ENCODE assay signal across 12 mouse cellular contexts in genomic region chr1:164474778-164475511, GRCm38 (mm10). TPM values are rescaled to one million over a fixed set of nuclear protein-coding genes. Genes with fewer than 3 reads are reported as not detected.
DNase-seq lines count a peak whose midpoint lies in the region; ATAC-seq and TF ChIP-seq lines count a peak whose summit lies in the region.
"Had no signal": no experiment of that assay in that cellular context is flagged by ENCODE, and none has a peak within 500 bp of the region (broad histone marks: within the 10 kb centered on the region; RNA-seq: fewer than 3 reads in every experiment).

No protein-coding gene starts in this region.

- H3K4me3 ChIP-seq in lung, embryonic 15.5 days, result no peak overlapping the region
- H3K4me3 ChIP-seq in forebrain, embryonic 14.5 days (ENCODE audit: low read depth, low read length), result no peak overlapping the region
- H3K4me3 ChIP-seq in midbrain, postnatal 0 days (ENCODE audit: low read depth, low read length), result no peak overlapping the region

- no peaks in the 10 kb centered on the region for H3K4me1 ChIP-seq in lung, embryonic 15.5 days
- H3K4me1 ChIP-seq in forebrain, embryonic 14.5 days (ENCODE audit: control insufficient read depth, insufficient read depth, low read length), result no peaks in the 10 kb centered on the region
- 0 out of 2 replicates have a peak, but pooled peaks cover 2% of the 10 kb centered on the region for H3K4me1 ChIP-seq in midbrain, postnatal 0 days (ENCODE audit: insufficient read depth, low read length)

- no peak overlapping the region for H3K4me2 ChIP-seq in lung, embryonic 15.5 days
- H3K4me2 ChIP-seq in forebrain, embryonic 14.5 days (ENCODE audit: low read length), result no peak overlapping the region
- H3K4me2 ChIP-seq in midbrain, postnatal 0 days (ENCODE audit: low read depth, low read length, poor library complexity, severe bottlenecking), result no peak overlapping the region

- ATAC-seq in lung, embryonic 15.5 days (ENCODE audit: borderline replicate concordance, extremely low read depth, low FRiP score, low TSS enrichment), result peak; percentile 55; the same call in 1 of the 2 replicates
- ATAC-seq in forebrain, embryonic 14.5 days, result peak; percentile 68; the same call in 1 of the 2 replicates
- ATAC-seq in midbrain, postnatal 0 days (ENCODE audit: low FRiP score), result peak; percentile 80
- no peak for ATAC-seq in granulocyte monocyte progenitor cell, adult 5-6 weeks (replicated peaks; ENCODE audit: poor library complexity, severe bottlenecking)

- H3K36me3 ChIP-seq in lung, embryonic 15.5 days, result no peaks in the 10 kb centered on the region
- no peaks in the 10 kb centered on the region for H3K36me3 ChIP-seq in forebrain, embryonic 14.5 days (ENCODE audit: control insufficient read depth, insufficient read depth, low read length)
- no peaks in the 10 kb centered on the region for H3K36me3 ChIP-seq in midbrain, postnatal 0 days (ENCODE audit: insufficient read depth, low read length)

- H3K27me3 ChIP-seq in lung, embryonic 15.5 days, result no peaks in the 10 kb centered on the region
- no peaks in the 10 kb centered on the region for H3K27me3 ChIP-seq in forebrain, embryonic 14.5 days (replicated peaks; ENCODE audit: control insufficient read depth, insufficient read depth, low read length)
- H3K27me3 ChIP-seq in midbrain, postnatal 0 days (ENCODE audit: insufficient read depth, low read length), result no peaks in the 10 kb centered on the region

- H3K9me3 ChIP-seq in lung, embryonic 15.5 days, result no peaks in the 10 kb centered on the region
- no peaks in the 10 kb centered on the region for H3K9me3 ChIP-seq in forebrain, embryonic 14.5 days (replicated peaks; ENCODE audit: control insufficient read depth, low read length)
- H3K9me3 ChIP-seq in midbrain, postnatal 0 days (ENCODE audit: low read length), result no peaks in the 10 kb centered on the region

- TF ChIP-seq CTCF in midbrain, postnatal 0 days (IDR thresholded peaks at IDR 0.05), result no peak

- H3K27ac ChIP-seq in lung, embryonic 15.5 days, result no peak overlapping the region
- H3K27ac ChIP-seq in forebrain, embryonic 14.5 days (ENCODE audit: low read depth, low read length), result no peak overlapping the region
- peak overlapping the region; percentile 48 for H3K27ac ChIP-seq in midbrain, postnatal 0 days (ENCODE audit: low read depth, low read length)

- H3K9ac ChIP-seq in lung, embryonic 15.5 days, result no peak overlapping the region
- H3K9ac ChIP-seq in forebrain, embryonic 14.5 days (ENCODE audit: low read length), result no peak overlapping the region
- H3K9ac ChIP-seq in midbrain, postnatal 0 days (replicated peaks; ENCODE audit: low read length, poor library complexity, severe bottlenecking), result no peak overlapping the region

- 26% methylated on average over 7 of the region's 7 CpGs for whole genome bisulfite sequencing in lung, embryonic 15.5 days
- WGBS in forebrain, embryonic 14.5 days, result 72% methylated on average over 7 of the region's 7 CpGs
- WGBS in midbrain, postnatal 0 days, result 46% methylated on average over 7 of the region's 7 CpGs

- intact Hi-C loops in heart, postnatal 25 days (cut with DNase I), result no loop called here

- DNase-seq in heart, adult 11 months, result peak; percentile 85
- no peak for DNase-seq in heart, postnatal 25 days (ENCODE audit: low spot score)
- no peak for DNase-seq in lung, adult 18-20 months
- peak; percentile 68 for DNase-seq in forebrain, embryonic 14.5 days (ENCODE audit: low spot score)
- peak; percentile 78 for DNase-seq in midbrain, postnatal 0 days (ENCODE audit: low spot score)
- no peak for DNase-seq in thymus, postnatal 0 days (ENCODE audit: low spot score)
- DNase-seq: adrenal gland, postnatal 10 days; B cell, adult 2 months; cerebellum, adult 2 months; thymus, adult 2 months had no signal

RNA-seq across cellular contexts. Expression of gene Atp1b1, which starts 16.8 kb away (rescaled TPM):
- 100 to 1,000 TPM; 416 to 492 TPM for total RNA-seq in heart, postnatal 25 days (2021)
- polyA plus RNA-seq in lung, embryonic 15.5 days (2015; fragmentation: Nextera tagmentation; extraction: Ambion mirVana), result 81.1 and 98.2 TPM in 2 replicates
- polyA plus RNA-seq in forebrain, embryonic 14.5 days (2014; fragmentation: Nextera tagmentation; extraction: Ambion mirVana), result 52.5 and 75.3 TPM in 2 replicates
- total RNA-seq in midbrain, postnatal 0 days (2014; rRNA removed), result 328 and 361 TPM in 2 replicates
- polyA plus RNA-seq in midbrain, postnatal 0 days (2015; fragmentation: Nextera tagmentation; extraction: Ambion mirVana), result 530 and 541 TPM in 2 replicates
- polyA plus RNA-seq in thymus, postnatal 0 days (2015; fragmentation: Nextera tagmentation; extraction: Ambion mirVana), result 53.7 and 60.1 TPM in 2 replicates
- 7.5 and 8.7 TPM in 2 replicates for total RNA-seq in granulocyte monocyte progenitor cell, adult 5-6 weeks (2014; fragmentation: Nextera tagmentation)
- 5.6 and 8.1 TPM in 2 replicates for total RNA-seq in granulocyte monocyte progenitor cell, adult 5-6 weeks (2017)

Comparison
In these comparisons a context has a peak if more than half of its experiments do, and no peak if none do; other contexts are left out.
1. DNase-seq: peak in heart, adult 11 months (single experiment), forebrain, embryonic 14.5 days (single experiment) and midbrain, postnatal 0 days (single experiment); none in heart, postnatal 25 days (single experiment), lung, adult 18-20 months (0 of 2) and thymus, postnatal 0 days (single experiment).